Comparison of ENCODE assay signal across 30 mouse cellular contexts in the genomic region with DNA sequence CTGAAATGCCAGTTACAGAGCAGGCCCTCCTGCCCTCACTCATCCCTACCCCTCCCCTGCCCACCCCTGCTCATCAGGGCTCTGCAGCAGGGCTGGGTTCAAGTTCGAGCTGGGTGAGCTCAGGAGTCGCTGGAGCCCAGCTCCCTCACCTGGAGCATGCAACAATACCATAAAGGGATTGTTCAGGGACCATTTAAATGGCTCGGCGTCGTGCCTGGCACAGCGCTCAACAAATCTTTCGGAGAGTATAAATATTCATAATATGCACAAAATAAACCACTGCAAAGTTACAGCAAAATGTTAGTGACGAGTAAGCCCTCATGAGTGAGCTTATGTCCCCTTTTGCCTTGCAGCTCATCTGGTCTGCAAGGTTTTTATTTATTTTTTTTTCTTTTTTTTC. TPM values are rescaled to one million over a fixed set of nuclear protein-coding genes. Genes with fewer than 3 reads are reported as not detected.
"Had no signal": no experiment of that assay in that cellular context is flagged by ENCODE, and none has a peak within 500 bp of the region (broad histone marks: within the 10 kb centered on the region; RNA-seq: fewer than 3 reads in every experiment).

No protein-coding gene starts in this region.

- DNase-seq: cerebellum, adult 2 months; cerebellum, adult 8-10 months; cerebellum, adult 9-10 months; cerebellum, adult 9-11 months; cerebellum, postnatal 10 days; cerebellum, postnatal 14 days; cerebellum, postnatal 25 days; cerebellum, postnatal 36 days; embryo, embryonic 11 days; forebrain, postnatal 0 days; gastrocnemius, adult 2 months; gastrocnemius, postnatal 10 days; gastrocnemius, postnatal 14 days; gastrocnemius, postnatal 36 days; heart, adult 11 months; heart, adult 18-20 months; heart, adult 2 months had no signal

- H3K4me3 ChIP-seq: embryonic facial prominence, embryonic 10.5 days; embryonic facial prominence, embryonic 12.5 days; embryonic facial prominence, embryonic 13.5 days; embryonic facial prominence, embryonic 15.5 days; erythroblast, embryonic 14.5 days; forebrain, embryonic 10.5 days; forebrain, embryonic 12.5 days; forebrain, embryonic 13.5 days; forebrain, embryonic 15.5 days; gastrocnemius, adult 2 months; heart, adult 2 months had no signal

- H3K27ac ChIP-seq: embryonic facial prominence, embryonic 10.5 days; embryonic facial prominence, embryonic 12.5 days; embryonic facial prominence, embryonic 13.5 days; embryonic facial prominence, embryonic 15.5 days; forebrain, embryonic 10.5 days; forebrain, embryonic 12.5 days; forebrain, embryonic 13.5 days; forebrain, embryonic 15.5 days; gastrocnemius, adult 2 months; heart, adult 2 months had no signal

- ATAC-seq: forebrain, embryonic 13.5 days; forebrain, embryonic 14.5 days; forebrain, embryonic 15.5 days; forebrain, embryonic 16.5 days; forebrain, postnatal 0 days had no signal

RNA-seq across cellular contexts. Expression of a gene that starts 25.1 kb away (rescaled TPM):
- total RNA-seq: granulocyte monocyte progenitor cell, adult 5-6 weeks had no signal

RNA-seq across cellular contexts. Expression of a gene that starts 40.5 kb away (rescaled TPM):
- total RNA-seq: granulocyte monocyte progenitor cell, adult 5-6 weeks; heart, adult 18-20 months had no signal

RNA-seq across cellular contexts. Expression of a gene that starts 59.5 kb away (rescaled TPM):
- total RNA-seq: gastrocnemius, adult 18-20 months; gastrocnemius, postnatal 36 days had no signal
